Mouse (Mus musculus): ENCODE data around the gene Tmc7.

GRCm38 (mm10) chr7:118533178-118533578 is 51.4 kb downstream of the Tmc7 start, which contains the start of gene Coq7:
- TF ChIP-seq FLI1 (IDR thresholded peaks at IDR 0.05; ENCODE audit: low read length) (no peak), GATA1 (IDR thresholded peaks at IDR 0.05; ENCODE audit: borderline replicate concordance, low read length) (no peak)

Measured in megakaryocyte, embryonic 14.5 days (primary cell).